Mouse (Mus musculus): Measurements from ENCODE around the gene Rsad1.

GRCm38 (mm10) chr11:94548041-94548784, 842 bp downstream of the Rsad1 start:
- TF ChIP-seq GATA1 (IDR thresholded peaks at IDR 0.05; ENCODE audit: borderline replicate concordance, low read length) (no peak), TAL1 (conservative IDR thresholded peaks at IDR 0.05; ENCODE audit: low read depth, low read length) (no peak)

Data from G1E (cell line).